Mouse (Mus musculus) WW6 (cell line): ENCODE data around the gene Aig1.
"Not testable (repeated sequence)": the region's sequence is repeated elsewhere in the genome, so short reads cannot be mapped to it uniquely, and the experiment has no call there.

Source experiments
- DNase-seq: peaks from one replicate; pipeline ENCODE4 v3.0.0-alpha.2; 2013; ENCODE audit warnings: low read depth, low spot score

Aig1 gene

DNA sequence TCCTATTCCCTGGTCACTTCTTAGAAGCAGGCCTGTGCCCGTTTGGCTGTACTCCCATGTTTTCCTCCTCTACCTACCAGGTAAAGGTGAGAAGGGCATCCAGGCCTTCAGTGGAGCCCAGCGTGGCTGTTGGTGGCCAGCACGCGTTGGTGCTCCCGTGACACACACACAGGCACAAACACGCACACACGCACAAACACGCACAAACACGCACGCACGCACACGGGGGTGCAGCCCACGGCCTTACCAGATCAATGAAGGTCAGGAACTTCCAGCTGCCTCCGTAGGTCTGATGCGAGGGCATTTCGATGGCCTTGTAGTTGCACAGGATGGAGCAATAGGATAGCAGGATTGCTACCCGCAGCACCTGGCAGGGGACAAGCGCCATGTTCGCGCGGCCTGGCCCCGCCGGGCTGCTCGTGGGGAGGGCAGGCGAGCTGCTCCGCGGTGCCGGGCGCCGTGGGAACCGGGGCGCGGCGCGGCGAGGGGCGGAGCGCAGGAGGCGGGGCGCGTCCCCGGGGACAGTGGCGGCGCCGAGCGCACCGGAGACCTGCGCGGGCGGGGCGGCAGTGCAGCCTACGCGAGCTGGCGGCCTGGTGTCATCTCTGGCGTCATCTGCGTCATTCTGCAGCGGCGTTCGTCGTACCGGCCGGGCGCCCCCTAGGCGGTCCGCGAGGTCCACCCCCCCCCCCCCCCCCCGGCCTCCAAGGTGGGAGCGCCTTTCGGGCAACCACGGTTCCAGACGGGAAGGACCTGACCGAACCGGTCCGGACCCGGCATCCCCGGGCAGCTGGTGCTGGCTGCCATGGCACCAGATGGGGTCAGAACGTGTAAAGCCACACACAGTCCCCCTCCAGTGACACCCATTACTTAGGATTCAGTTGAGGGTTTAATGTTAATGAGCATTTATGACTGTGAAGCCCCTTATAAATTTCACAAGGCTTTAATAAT is at the start of gene Aig1:
Gene Aig1, minus strand, starts transcription at position 610 of the 951 bp plus-strand sequence.
- no peak for DNase-seq

DNA sequence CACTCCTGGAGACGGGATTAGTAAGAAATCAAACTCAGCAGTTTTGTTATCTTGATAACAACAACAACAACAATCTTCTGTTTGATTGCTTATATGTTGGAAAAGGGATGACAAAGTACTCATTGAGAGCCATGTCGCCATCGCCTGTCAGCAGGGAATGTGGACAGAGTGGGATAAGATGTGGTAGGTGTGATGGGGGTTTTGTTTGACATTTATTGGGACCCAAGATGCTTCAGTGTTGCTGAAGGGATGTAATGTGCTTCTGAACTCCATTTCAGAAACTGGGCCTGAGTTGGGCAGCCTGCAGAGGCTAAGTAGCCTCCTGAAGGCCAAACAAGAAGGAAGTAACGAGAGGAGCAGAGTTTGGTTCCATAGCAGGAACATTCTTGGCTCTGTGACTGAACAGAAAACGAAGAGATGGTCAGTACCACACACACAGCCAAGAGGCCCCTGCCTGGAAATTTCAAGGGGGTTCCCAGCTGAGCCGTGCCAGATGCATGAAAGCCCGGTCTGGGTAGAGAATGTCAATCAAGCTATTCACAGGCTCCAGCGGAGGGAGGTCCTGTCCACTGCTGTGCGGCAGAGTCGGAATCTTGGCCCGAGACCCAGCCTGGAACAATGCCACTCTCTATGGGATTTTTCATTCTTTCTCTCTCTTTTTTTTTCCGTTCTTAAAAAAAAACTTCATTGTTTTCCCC is 48.0 kb upstream of the Aig1 start:
- no peak for DNase-seq

DNA sequence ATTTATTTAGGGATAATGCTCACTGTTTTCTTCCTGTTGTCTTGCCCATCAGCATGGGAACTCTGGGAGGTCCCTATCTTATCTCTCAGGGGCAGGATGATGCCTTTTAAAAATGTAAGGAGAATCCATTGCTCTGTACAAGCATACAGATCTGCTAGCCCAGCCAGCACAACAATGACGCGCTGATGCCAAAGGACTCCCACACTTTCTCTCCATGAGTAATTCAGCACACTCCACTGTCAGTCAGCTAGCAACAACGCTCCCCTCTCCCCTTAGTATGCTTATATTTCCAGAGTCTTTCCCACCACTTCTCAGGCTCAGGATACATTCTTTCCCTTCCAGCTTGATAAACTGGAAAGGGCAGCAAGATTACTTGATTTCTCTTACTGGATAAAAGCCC is 46.4 kb upstream of the Aig1 start:
- DNase-seq = no peak

DNA sequence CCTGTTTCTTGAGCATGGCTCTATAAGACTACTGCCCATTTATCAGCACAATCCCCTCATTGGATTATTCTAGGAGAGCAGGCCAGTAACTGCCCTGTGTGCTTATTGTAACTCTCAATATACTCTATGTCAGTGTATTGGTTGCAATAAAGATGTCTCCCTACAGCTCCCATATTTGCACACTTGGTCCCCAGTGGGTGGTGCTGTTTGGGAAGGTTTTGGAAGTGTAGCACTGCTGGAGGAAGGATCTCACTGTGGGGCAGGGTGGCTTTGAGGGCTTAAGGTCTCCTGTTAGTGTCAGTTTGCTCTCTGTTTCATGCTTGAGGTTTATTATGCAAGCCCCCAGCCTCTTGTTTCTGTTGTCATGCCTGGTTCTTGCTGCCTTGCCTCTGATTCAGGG is 44.9 kb upstream of the Aig1 start:
- no peak for DNase-seq

DNA sequence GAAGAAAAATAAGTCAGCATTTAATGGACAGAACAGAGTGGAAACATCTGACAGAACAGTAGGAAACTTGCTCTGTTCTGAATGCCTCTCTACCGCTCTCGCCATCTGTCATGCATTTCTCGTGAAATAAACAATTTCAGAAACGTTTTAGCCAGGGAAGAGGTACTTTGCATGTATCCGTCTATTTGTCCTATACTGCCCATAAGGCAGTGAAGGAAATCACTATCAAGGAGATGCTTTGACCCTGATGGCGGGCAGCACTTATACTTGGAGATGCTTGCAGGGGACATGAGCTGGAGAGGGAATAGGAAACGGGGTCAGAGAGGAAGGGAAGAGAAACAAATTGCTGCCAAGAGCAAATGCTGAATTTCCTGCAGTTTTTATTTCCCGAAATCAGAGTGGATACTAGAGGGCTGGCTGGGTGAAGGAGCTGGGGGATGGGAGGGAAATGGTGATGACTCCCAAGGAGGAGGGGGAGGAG is 37.5 kb upstream of the Aig1 start:
- no peak for DNase-seq

DNA sequence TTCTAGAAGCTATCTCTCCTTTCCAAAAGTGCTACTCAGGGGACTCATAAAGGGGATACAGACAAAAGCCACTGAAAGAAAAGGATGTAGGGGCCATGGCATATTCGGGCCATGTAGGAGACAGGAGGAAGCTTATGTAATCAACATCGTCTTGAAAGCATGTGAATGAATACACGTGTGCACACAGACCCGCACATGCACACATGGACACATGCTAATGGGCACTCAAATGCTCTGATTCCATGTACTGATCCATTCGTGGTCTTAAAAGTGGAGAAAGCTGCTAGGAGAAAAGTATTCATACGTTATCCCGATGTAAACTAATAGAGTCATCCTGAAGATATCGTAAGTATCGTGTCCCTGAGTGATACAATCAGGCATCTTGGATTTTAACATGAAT is 36.8 kb upstream of the Aig1 start:
- no peak for DNase-seq

DNA sequence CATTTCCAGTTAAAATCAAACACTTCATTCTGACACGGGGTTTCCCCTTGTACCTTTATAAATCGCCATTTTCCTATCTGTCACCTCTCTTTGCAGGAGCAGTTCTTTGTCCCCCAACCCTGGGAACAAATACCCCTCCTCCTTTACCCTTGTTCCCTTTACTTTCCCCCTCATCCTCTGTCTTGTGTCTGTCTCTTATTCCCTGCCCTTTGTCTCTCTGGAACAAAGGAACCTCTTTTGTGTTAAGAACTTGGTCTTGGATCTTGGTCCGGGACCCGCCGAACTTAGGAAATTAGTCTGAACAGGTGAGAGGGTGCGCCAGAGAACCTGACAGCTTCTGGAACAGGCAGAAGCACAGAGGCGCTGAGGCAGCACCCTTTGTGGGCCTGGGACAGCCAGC is 24.0 kb upstream of the Aig1 start:
- DNase-seq = not testable (repeated sequence)

DNA sequence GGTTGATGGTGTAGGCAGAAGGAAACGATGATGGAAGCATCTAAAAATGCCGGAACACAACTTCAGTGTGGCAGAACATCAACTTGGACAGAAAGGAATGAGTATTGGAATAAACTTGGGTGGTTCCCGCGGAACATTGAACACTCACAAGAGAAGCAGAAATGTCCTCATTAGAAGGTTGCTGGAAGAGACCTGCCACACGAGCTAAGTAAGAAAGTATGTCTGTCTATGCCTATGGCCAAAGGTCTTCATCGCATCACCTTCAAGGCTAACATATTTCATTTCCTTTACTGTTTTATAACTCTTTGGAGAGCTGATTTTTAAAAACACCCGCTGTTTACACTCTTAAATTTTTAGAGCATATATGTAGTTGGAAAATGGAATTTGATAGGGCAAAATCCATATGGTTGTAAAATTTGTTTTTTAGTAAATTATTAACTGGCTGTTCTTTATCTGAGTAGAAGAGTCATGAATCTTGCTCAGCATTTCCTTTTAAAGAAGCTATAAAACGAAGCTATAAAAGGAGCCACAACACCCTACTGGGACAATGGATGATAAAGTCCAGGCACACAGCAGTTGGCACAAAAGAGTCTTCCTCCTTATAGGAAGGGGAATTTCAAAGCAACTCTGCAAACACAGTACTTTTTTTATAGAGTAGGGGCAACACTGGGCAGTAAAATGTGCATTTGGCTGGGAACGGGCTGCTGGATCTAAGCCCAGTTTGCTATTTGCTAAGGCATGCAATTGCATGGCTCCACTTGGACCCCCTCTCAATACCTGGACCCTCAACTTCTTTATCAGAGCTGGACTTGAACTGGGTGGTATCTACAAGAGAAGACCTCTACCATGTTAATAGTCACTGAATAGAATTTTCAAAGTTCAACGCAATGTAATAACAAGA is 14.4 kb upstream of the Aig1 start:
- DNase-seq = no peak

DNA sequence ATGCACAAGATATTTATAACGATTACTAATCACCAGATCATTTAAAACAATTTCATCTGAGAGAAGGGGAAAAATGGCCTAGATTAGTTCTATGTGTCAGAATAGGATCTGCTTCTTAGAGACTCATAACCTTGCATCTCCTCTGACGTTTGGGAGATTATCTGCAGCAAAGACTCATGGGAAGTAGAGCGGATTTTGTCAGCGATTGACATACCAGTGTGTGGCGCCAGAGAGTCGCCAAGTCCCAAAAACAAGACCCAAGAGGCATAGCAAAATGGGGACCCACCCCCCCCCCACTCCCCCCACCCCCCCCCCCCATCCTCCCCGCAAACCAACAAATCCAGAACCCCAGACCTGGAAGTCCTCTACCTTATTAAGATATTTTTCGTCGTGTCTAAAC is 13.7 kb upstream of the Aig1 start:
- DNase-seq = no peak

DNA sequence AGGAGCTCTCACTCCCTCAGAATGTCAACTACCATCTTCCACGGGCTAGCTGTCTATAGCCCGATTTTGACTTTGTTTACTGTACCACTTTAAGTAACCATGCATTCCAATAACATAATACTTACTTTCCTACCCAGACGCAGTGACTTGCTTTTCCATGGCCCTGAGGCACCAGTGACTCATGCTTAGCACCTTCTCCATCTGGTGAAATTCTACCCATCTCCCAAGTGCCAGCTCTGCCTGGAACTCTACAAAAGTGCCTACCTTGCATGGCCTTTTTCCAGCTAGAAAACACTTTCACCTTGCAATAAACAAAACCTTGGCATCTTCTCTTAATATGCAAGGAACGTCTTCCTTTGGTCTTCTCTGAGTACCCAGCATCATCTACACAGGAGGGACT is 9.9 kb upstream of the Aig1 start:
- no peak for DNase-seq

DNA sequence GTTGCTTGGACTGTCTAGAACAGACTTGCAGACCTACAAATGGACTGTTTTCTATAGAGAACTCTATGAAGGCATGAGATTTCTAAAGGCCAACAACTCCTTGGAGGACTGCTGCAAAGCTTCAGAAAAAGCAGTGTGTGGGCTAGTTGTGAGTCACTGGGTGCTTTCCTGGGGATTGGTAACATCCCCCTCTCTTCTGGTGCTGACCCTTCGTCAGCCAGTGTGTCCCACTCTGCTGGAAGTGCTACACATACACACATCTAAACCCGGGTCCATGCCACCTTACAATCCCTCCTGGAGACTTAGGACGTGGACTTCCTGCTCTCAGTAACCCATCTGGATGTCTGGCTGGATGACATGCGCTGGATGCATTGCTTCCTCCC is 6.2 kb upstream of the Aig1 start:
- no peak for DNase-seq

DNA sequence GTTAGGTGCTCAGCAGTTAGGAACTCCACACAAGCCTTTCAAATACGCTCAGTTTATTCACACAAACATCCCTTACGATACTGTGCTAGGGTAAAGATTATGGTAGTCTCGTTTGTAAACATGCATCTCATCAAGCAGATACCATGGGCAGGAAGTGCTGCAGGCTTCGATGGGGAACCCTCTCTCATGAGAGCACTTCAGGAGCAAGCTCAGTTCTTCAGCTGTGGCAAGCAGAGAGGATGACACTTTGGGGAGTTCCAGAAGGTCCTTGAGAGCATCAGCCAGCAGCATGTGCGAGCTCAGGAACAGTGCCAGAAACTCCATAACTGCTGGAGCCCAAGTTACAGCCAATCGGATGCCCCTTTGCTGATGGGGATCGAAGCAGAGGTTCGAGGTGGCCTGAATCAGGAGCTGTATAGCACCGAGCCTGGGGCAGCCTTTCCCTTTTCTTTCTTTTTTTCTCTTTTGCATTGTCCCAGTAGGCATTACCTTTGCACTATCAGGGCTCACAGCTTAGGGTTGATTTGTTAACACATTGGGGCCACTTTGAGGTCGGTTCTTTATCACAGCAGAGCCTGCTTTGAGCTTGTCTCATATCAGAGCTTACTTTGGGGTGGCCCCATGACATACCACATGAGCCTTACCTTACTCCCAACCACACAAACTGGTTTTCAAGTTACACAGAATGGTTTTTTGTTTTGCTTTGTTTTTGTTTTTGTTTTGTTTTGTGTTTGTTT is 5.7 kb upstream of the Aig1 start:
- DNase-seq = no peak

DNA sequence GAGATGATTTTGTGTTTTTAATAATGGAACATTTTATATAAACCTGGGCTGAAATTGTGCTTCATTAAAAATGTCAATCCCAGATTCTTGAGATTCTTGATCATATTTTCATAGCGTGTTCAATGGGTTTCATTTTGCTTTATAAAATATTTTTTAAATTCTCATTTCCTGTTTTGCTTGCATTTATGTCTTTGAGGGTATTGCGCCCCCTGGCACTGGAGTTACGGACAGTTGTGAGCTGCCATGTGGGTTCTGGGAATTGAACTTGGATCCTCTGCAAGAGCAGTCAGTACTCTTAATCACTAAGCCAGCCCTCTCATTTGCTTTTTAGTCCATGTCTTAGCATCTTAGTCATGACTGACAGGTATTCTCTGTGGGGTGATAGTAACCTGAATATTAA is 1.8 kb upstream of the Aig1 start:
- no peak for DNase-seq

DNA sequence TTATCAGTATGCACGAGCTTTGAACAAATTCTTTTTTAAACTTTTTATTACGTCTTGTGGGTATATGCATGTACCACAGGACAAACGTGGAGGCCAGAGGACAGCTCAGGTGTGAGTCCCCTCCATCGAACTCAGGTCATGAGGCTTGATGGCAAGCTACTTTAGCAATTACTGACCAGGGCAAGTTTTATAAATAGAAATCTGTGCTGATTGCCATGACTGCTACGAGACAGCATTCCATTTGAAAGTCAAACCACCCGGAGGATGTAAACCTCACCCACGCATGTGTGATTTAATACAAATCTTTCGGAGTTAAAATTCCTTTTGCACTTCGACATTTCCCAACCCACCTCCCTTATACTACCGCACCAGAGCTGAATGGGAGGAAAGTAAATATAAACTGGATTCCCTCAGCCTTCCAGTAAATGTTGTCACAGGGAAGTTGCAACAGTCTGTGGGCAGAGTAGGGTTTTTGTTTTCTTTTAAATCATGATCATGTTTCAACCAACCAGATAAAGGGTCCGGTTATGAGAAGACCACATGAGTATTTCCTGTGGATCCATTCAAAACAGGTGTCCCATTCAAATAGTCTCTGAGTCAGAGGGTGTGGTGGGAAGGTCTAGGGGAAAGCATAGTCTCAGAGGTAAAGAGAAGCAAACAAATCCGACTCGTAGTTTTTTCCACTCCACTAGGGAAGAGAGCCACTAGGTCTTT is 699 bp upstream of the Aig1 start:
- no peak for DNase-seq

DNA sequence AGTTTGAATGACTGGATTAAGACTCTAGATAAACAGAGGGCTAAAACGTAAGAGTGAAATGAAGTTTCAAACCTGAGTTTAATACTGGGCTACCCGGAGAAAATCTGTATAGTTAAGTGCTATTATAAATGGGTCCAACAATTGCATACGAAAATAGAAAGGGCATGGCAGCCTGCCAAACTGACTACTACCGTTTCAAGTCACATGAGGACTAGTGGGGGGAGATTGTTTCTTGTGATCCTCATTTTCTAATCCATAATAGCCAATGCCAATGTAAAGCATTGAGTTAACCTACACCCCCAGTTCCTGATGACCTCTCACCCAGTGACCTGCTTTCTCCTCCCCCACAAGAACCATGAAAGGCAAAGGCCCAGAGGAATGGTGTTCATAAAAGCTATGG is 2.4 kb downstream of the Aig1 start:
- DNase-seq = no peak

DNA sequence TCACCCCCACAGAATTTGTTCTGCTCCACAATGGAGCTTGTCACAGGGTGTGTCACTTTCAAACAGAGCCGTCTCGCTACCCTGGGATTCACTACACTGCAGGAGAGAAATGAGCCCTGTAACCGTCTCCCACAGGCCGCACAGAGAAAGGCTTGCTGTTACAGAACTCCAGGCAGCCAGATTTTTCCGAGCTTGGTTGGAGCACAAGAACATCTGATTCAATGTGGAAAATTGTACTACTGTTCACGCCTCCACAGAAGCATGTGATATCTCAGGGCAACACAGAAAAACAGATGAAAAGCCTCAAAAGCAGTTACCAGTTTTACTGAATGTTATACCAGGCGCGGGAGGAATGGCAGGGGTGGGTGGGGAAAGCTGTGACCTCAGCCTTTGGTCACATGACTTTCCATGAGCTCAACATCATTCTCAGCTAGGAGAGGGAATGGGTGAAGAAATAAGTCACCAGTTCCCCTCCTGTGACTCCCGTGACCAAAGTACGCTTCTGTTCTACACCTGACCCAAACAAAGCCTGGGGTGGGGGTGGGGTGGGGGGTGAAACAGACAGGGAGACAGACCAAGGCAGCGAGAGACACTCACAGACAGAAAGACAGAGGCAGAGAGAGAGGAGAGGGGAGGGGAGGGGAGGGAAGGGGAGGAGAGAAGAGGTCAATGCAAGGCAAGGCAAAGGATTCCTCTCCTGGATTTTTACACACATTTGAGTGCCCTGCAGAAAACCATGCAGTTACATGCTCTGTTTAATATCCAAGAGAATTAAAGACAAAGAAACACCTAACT is 7.5 kb downstream of the Aig1 start:
- no peak for DNase-seq

DNA sequence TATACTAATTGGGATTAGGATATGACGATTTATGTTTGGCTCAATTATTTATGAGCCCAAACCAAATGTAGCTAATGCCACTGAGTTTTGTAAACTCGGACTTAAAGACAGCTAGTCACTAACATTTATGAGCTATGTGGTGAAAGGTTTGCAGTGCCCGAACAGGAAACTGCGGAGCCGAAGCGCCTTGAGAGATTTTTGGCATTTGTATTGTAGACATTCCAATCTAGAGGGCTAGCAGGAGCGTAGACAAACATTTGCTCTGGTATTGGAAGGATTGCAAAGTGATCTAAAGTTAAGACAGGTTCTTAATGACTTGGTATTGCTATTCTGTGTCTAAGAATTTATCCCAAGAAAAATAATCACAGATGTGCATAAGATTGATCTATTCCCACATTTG is 12.3 kb downstream of the Aig1 start:
- DNase-seq = no peak

DNA sequence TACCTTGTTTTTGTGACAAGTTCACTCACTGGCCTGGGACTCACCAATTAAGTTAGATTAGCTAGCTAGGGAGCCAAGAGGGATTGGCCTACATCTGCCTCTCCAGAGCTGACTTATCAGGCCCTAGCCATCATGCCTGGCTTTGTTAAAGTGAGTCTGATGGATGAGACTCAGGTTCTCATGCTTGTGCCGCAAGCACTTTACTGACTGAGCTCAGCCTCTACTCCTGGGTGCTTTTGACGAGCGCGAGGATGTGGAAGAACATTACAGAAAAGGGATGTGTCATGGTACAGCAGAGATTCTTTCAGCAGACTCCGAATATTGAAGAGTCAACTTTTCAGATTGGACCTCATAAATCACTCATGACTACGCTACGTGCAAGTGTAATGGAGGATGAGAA is 12.8 kb downstream of the Aig1 start:
- DNase-seq = no peak

DNA sequence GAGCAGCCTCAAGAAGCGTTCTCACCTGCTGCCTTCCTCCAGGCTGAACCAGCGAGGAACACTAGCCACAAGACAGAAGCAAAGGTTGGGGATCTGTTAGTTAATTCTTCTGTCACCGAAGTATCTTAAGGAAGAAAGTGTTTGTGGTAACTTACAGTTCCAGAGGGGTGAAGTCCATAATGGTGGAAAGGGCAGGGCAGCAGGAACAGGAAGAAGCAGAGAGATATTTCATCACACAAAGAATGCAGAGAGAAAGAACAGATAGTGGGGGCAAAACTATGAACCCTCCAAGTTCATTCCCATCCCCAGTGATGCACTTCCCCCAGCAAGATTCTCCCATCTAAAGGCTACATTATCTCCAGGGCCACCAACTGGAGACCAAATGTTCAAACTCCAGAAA is 13.7 kb downstream of the Aig1 start:
- no peak for DNase-seq

DNA sequence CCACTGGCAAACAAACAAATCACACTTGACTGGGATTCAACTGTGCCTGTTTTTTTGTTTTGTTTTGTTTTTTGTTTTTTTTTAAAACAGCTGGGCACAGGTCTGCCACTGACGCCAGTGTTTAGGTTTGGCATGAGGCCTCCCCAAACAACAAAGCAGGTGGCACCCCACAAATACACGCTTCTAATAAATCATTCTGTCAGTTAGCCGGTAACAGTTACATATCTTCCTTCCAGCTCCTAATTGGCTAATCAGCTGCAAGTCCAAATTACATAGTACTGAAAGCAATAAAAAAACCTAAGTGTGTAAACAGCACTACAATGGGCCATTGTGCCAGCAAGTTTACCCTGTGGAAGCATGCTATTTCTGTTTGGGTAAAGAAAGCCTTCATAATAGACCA is 18.7 kb downstream of the Aig1 start:
- no peak for DNase-seq
